Mouse (Mus musculus) embryonic facial prominence, embryonic 15.5 days (tissue): ENCODE measurements around the gene Glipr2. TPM values are rescaled to one million over a fixed set of nuclear protein-coding genes. Genes with fewer than 3 reads are reported as not detected.

Experiments
- polyA plus RNA-seq: library from polyadenylated mRNA; unstranded; fragments of >200 nt; fragmentation: Nextera tagmentation; extraction: Ambion mirVana; gene quantifications from 2 replicates; pipeline ENCODE4 v1.2.1, GENCODE M21; 2015

Gene Glipr2
- polyA plus RNA-seq, 1 experiment from 2014 or later = 84.4 TPM

Other genes starting within 250 kb of the Glipr2 start
- not detected in 2 replicates for gene Olfr71, start 247.1 kb upstream of the Glipr2 start, polyA plus RNA-seq
- gene Hrct1, start 230.2 kb upstream of the Glipr2 start, polyA plus RNA-seq = 0.99 and 1.2 TPM in 2 replicates
- gene Spaar, start 227.4 kb upstream of the Glipr2 start, polyA plus RNA-seq = 0.09 and 0.31 TPM in 2 replicates
- not detected in 2 replicates for gene Olfr159, start 186.4 kb upstream of the Glipr2 start, polyA plus RNA-seq
- gene Olfr156, start 133.5 kb upstream of the Glipr2 start, polyA plus RNA-seq = 0.13 TPM in 1 of 2 replicates, not detected in the other
- gene Olfr157, start 117.2 kb upstream of the Glipr2 start, polyA plus RNA-seq = 0.04 TPM in 2 replicates
- 0.16 TPM in 1 of 2 replicates, not detected in the other for gene Olfr155, start 105.8 kb upstream of the Glipr2 start, polyA plus RNA-seq
- 33.3 and 33.7 TPM in 2 replicates for gene Reck, start 81.9 kb upstream of the Glipr2 start, polyA plus RNA-seq
- not detected in 2 replicates for gene Ccin, start 26.1 kb downstream of the Glipr2 start, polyA plus RNA-seq
- 247 and 259 TPM in 2 replicates for gene Clta, start 47.1 kb downstream of the Glipr2 start, polyA plus RNA-seq
- 25.5 and 26.1 TPM in 2 replicates for gene Gne, start 126.8 kb downstream of the Glipr2 start, polyA plus RNA-seq